Mouse (Mus musculus) NIH3T3 (cell line): Measurements from ENCODE around the gene Mrgprb5.
"Not testable (repeated sequence)": the region's sequence is repeated elsewhere in the genome, so short reads cannot be mapped to it uniquely, and the experiment has no call there.

Experiments
- DNase-seq: peaks from one replicate; pipeline ENCODE4 v3.0.0-alpha.2; 2012; ENCODE audit warnings: low read depth

Gene Mrgprb5

GRCm38 (mm10) chr7:48168919-48169318 lies at the start of gene Mrgprb5:
Gene Mrgprb5, minus strand, starts transcription at chr7:48169019.
- no peak for DNase-seq

DNA sequence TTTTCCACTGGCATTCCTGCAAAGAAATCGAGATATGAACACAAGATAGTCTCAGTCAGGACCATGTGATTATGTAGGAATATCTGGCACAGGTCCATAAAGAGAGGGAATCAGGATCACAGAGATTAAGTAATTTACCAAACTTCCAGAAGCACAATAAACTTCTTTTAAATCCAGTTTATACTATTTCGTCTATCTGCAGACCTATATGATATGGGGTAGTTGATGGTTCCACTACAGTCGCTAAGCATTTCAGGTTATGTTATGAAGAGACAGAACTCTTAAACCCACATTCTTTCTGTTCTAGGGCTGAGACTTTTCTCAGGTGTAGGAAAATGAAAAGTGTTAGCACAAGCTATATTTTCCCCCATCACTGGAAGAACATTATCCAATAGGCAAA lies 30.4 kb upstream of the Mrgprb5 start, which contains the start of gene Mrgprb4:
TSS of gene Mrgprb4 (minus strand) at position 101 of the 400 bp plus-strand sequence.
- DNase-seq, result no peak

DNA sequence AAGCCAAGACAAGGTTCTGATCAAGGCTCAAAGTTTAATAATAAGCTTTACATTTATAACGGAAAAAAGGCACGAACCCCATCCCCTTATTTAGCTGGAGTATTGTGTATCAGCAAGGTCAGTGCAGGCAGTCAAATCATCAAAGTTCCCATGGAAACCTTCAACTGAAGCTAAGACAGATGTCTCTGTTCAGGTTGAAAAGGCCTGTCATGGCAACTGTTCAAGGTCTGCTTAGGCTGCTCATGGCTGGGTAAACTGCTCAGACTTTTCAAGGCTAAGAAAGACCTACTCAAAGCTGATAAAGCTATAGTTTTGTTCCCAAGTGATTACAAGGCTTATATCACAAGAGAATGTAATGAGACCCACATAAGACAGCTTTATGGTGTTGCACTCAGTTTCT lies 1.3 kb downstream of the Mrgprb5 start:
- no peak for DNase-seq

DNA sequence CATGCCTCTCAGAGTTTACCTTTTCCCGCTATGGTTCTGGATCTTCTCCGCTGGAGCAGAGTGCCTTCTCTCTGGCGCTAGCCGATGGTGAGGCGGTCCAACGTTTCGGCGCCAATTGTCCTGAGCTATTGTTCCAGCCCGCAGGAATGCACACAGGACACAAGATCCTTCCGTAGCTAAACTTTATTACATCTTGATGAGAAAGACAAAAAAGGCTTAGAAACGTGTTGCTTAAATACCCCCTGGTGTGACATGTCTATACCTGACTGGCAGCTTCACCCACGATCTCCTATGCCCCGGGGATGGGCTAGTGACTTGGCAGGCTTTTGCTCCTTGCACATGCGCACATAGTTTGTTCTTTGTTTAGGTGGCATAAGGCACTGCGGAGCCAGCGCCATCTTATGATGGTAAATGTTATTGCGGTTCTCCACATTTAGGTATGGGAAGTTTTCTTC lies 30.5 kb downstream of the Mrgprb5 start:
- DNase-seq, result no peak

- DNase-seq, result peak; percentile 34
These were observed 31.4 kb downstream of the Mrgprb5 start for GRCm38 (mm10) chr7:48137216-48138077.

- no peak for DNase-seq
These were observed 36.1 kb downstream of the Mrgprb5 start for GRCm38 (mm10) chr7:48132674-48133073.

GRCm38 (mm10) chr7:48132247-48132646 lies 36.6 kb downstream of the Mrgprb5 start:
- DNase-seq, result not testable (repeated sequence)

DNA sequence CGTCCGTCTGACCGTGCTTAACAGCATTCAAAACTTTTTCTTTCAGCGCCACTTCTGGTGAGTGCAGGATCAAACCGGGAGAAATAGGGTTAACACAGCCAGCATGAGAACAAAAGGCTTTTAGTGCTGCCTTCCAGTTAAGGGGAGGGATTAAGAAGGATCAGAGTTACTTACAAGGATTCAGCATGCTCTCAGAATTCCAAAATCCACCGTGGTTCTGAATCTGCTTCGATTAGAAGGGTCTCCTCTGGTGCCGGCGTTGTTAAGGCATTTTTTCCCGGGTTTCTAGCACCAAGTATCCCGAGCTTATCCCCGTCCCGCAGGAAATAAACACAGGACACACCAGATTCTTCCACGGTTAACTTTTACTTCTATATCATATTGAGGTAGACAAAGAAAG lies 37.0 kb downstream of the Mrgprb5 start:
- peak; percentile 11 for DNase-seq

DNA sequence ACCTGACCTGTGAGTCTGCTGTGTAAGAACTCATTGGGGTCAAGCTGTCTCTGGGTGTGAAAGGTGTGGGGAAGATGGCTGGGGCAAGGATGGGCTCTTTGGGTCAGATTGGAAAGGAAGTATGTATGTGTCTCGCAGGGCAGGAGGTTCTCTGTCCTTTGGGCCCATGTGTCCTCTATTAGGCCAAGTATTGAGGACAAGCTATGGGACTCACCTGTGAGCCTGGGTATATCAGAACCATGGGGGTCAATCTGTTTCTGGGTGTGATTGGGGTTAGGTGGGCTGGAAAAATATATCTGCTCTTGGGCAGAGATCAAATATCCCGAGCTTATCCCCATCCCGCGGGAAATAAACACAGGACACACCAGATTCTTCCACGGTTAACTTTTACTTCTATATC lies 45.0 kb downstream of the Mrgprb5 start:
- no peak for DNase-seq
